Mouse (Mus musculus): ENCODE data around the gene Magi2. TPM values are rescaled to one million over a fixed set of nuclear protein-coding genes. Genes with fewer than 3 reads are reported as not detected.

Magi2 gene
- polyA plus RNA-seq, 1 experiment from 2014 or later, result 0.78 TPM

DNA sequence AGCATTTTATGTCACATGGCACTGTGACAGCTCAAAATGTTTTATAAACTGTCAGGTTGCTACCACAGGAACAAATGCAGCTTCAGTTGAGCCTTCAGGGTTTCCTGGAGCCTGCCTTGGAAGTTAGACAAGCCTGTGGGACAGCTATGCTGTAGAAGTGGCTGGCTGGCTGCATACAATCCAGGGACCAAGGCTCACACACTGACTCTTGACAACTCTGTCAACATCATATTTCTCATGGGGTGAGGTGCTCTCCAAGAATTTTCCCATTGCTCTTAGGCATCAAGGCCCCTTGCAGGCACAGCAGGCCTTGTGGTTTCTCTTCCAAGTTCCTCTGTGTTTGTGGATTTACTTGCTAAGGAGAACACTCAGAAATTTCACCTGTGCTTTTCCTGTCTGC lies 1107.7 kb downstream of the Magi2 start:
- DNase-seq (ENCODE audit: low spot score), result no peak

DNA sequence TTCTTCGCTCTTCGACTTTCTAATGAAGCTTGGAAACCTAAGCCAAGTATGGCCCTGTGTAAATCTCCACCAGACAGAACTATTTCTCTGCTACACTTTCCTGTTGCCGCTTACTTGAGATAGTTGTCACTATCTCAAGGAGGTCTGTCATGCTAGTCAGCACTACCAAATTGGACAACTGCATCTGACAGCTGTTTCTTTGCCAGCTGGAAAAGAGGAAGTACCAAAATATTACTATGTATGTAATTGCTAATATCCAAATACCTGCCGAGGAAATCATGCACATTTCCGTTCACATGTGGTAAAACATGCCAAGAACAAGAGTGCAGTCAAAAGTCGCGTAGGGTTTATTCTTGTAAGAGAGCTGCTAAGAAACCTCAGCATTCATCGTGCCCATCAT lies 1126.1 kb downstream of the Magi2 start:
- DNase-seq (ENCODE audit: low spot score), result no peak

DNA sequence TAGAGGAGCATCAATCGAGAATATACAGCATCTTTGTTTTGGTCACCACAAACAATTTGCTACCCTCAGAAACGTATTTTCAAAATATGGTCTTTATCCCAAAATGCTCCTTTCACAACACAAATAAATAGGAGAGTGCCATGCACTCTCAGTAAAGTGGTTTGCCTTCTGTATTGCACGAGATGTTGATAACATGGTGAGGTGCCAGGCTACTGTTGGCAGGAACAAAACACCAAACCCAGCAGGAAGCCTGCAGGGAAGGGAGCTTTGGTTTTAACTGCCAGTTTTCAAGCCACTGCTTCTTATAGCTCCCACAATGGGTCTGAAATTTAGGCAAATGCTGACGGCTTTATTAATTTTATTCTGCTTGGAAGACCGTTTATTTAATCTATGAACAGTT lies 1131.6 kb downstream of the Magi2 start:
- no peak for DNase-seq (ENCODE audit: low spot score)

DNA sequence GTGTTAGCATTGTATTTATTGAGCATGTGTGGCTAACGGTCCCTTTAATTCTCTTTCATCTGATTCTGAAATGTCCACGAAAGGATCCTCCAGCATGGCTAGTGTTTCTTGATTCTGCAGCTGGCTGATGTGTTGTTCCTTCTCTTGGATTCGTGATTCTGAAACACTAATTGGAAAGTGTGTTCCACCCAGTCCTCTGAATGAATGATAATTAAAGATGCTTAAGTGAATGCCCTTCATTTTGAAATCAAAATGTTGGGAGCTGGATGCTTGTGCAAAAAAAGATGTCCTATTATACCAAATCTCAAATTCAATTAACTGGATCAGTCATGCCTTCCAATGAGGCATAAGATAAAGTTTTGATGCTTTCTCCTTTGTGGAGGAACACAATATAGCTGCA lies 1132.2 kb downstream of the Magi2 start:
- no peak for DNase-seq (ENCODE audit: low spot score)

DNA sequence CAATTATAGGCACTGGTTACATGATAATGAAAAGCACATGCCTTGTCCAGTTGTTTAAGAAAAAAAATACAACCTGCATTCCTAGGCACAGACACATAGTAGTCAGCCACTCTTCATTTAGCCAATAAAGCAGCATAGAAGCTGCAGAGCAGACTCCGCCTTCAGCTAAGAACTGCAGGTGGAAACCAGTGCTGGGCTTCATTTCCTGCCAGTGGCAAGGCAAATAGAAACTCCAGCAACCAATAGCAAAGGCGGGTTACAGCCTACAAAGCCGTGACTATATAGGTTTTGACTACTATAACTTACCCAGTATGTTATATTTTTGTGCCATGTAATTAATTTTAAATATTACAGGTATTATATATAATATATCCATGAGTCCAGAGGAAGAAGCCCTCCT lies 1135.3 kb downstream of the Magi2 start:
- DNase-seq (ENCODE audit: low spot score), result peak; percentile 5

DNA sequence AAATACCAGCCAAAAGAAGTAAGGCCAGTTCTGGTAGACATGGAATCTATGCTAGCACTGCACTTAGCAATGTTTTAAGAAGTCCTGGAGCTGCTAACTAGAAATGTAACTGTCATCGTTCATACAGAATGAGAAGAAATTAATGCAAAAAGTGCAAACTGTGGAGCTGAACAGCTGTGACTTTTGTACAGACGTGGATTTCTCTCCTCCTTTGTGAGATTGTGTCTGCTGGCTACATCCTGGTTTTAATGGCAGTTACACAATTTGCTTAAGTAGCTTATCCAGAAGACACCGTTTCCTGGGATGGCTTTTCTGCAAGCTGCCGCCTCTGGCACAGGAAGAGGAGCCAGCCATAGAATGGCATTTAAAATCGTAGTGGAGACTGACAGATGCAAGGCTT lies 1136.4 kb downstream of the Magi2 start:
- no peak for DNase-seq (ENCODE audit: low spot score)

DNA sequence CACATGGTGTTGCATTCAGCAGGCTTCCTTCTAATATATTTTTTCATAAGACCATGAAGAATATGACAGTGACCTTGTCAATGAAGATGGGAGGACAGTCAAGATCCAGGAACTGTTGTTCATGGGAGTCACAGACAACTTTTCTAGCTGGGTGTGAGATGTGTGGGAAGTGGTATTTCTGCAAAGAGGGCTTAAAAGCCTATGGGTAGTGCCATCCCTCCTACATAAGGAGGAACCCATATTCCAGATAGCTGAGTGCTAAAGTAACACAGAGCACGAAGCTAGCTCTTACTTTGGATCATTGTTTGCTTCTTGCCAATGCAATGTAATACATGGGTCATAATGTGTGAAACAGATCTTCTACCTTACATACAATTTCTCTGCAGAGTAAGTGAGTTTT lies 1146.8 kb downstream of the Magi2 start:
- no peak for DNase-seq (ENCODE audit: low spot score)

DNA sequence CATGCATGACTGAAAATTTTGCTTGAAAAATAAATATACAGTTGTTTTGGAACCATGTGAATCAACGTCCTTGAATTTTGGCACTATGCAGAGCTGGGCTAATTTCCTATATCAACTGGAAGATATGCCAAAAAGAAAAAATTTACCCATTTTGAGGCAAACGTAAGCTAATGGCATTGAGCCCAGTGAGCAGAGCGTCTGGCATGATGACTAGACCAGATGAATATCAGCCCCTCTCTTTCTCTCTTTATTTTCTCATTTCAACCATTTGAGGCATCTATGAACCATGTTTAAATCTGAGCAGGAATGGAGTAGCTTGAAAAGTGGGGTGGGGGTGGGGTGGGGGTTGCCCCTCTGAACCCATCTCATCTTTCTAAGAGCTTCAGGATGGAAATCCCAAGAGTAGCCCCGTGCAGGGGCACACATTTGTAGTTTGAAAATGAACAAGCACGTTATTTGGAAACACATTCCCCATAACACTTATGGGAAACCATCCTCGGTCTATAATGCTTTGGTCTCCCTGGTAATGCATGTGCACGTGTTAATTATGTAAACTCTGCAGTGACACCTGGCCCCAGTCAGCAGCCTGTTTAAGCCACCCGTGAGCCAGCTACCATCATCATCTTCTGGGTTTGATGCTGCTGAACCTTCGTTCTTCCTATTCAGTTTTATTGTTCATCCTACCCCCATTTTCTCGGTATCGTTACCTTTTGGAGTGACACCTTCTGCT lies 1151.4 kb downstream of the Magi2 start:
- DNase-seq (ENCODE audit: low spot score), result no peak

DNA sequence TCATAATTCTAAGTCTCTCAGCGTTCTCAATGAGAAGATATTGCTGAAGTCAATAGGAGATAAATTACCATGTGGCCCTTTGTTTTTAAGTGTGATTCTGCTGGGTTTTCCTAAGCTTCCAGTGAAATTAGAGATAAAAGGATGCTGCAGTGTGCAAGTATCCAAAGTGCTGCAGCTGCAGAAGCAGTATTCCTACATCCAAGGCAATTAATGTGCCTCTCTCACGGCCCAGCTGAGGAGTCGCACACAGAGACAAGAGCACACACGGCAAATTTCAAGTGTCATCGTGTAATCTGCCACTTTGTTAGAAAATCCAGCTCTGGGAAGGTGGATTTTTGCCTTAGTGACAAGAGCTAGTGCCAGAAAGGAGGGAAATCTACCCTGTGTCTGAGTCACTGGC lies 1177.7 kb downstream of the Magi2 start:
- DNase-seq (ENCODE audit: low spot score), result no peak

DNA sequence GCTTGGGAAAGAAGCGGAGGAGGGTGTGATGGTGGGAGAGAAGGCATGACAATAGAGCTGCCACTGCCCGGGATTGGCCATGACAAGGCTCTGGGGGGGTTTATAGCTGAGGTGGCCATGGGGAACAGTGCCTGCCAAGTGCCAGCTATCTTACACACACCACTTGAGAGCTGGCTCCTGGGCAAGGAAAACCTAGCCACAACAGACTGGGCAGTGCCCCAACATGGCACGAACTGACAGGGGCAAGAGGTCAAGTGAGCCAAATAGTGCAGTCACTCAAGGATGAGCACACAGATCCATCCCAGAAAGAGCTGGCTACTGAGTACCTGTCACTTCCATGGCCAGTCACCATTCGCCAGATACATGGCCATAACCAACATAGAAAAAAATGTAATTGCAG lies 1179.8 kb downstream of the Magi2 start:
- DNase-seq (ENCODE audit: low spot score), result no peak

DNA sequence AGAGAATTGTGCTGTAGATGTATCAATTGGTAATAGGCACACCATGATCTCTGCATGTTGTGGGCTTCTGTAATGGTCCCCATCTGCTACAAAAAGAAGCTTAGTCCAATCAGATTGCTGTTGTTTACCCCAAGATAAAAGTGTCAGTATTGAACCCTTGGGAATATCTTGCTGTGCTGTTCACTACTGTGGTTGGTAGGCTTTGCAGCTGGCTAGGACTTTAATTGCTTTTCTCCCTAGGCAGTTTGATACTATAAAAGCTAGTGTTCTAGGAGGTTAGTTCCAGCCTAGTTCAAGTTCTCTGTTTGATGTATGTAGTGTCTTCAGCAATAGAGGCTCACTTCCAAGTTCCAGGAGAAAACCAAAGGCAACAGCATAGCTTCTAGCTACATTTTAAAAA lies 1188.5 kb downstream of the Magi2 start:
- DNase-seq (ENCODE audit: low spot score), result no peak

DNA sequence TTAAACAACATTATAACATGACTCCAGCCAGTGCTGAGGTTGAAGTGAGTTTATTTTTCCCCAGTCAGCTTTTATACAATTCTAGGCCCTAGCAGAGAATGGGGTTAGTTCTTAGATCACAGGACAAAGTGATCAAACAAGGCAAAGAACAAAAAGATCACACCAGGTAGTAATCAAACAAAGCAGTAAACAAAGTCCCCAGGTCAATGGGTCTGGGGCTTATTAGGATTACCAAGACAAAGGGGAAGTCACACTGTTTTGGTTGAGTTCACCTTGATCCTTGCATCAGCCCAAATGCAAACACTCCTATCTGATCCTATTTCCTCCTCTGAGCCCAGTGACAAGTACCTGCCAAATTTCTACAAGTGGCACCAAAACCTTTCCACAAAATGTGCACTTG lies 1190.5 kb downstream of the Magi2 start:
- DNase-seq (ENCODE audit: low spot score), result no peak

DNA sequence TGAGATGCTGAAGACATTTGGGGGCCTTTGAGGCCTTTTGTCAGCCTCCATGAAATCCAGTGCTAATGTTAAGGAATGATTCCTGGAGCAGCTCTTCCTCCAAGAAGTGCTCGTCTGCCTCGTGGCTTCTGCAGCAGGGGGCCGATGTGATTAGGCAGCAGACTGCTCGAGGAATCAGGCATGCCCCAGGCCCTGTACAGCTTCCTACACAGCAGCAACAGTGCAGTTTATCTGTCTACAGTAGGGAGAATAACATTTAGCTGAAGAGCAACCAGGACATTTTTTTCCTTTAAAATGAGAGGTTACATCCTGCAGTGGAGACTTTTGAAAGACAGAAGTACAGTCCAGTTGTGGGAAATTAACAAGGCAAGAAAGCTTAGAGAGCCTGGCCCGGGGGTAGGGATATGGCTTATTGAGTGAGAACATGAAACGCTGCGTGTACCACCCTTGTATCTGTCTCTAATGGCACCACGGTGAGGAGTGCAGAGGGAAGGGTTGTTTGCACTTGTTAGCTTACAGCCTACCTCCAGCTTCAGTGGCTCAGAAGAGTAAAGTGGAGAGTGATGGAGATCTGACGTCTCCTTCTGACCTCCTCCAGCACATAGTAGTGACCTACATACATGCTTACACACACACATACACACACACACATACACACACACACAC lies 1205.4 kb downstream of the Magi2 start:
- no peak for DNase-seq (ENCODE audit: low spot score)

DNA sequence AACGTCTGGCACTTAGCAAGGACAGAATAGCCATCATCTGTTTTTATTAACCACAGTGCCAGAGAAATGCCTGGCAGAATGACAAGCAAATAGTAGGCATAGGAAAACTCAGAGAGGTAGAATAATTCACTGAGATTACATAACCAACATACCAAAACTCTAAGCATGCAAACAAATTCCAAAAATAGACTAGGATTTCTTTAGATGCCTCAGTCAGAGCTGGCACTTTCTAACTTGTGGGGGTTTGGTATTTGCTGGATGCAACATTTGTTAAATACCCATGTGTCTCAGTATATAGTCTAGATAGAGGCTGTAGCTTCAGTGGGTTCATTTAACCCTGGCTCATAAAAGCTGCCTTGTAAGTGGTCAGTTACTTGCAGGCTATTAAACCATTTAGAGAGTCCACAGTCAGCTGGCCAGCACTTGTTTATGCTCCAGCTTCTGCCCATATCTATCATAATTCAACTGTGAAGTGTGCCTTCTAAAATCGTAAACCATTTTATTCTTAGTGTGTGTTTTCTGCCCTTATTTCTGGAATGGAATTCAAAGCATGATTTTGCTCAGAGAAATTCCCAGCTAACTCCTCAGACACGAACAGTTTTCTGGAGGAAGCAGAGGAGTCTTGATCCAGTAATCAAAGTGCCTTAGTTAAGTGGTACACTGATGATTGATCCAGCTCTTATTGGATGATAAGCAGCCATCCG lies 1219.8 kb downstream of the Magi2 start:
- DNase-seq (ENCODE audit: low spot score), result no peak

DNA sequence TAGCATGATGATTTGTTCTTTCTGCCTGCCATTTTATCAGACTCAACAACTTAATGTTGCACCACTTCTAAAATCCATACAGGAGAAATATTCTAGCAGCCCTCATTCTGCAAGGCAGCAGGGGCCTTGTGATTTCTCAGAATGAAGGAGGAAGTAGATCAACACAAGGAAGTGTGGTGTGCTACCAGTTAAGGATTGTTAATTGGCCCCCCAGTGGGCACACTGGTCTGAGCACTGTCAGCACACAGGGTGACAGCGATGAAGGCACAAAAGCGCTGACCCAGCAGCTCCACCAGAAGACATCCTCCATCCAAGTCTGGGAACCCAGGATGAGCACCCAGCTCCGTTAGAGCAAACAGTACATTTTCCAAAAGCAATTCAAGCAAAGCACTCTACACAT lies 1229.3 kb downstream of the Magi2 start:
- DNase-seq (ENCODE audit: low spot score), result no peak

DNA sequence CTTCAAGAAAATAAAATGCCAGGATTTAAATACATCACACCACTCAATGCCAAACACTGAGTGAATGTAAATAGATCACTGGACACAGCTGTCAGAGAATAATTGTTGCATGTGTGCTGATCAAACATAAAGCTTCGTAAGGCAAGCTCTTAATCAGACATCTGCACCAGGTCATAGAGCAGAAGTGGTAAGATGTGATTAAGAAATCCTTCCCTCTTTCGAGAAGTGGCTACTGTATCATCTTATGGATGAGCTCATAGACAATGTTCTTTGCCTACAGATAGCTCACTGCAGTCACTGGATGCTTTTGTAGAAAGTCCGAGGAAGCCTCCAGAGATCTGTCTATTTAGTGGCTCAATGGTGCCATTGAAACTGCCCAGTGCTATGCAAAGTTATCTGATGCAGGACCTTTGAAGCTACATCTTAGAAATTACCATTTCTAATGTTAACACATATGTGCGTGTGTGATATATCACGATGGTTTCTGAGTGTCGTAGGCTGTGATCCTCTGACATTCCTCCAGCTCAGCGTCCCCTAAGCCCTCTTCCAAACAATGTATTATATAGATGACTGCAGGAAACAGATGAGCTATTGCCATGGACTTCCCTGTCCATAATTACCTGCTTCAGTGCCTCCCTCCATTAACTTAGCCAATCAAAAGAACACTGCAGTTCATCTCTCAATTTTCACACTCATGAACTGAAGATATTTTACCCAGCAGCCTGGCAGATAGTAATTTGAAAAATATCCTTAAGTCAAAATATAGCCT lies 1231.1 kb downstream of the Magi2 start:
- DNase-seq (ENCODE audit: low spot score), result no peak

DNA sequence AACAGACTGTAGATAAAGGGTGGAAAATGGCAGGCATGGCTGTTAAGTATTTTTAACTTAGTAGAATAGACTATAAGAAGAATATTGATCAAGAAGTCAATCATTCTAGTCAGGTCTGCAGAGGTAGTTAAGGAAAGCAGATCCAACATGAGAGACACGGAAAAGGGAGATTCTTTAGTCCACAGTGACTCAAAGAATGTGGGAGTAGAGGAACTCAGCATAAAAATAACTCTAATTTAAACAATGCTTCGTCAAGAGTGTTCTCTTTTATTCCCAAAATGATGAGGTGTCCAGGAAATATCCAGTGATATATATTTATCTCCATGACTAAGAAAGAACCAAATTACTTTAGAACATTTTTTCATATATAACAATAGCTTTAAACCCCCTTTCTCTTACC lies 1234.9 kb downstream of the Magi2 start:
- no peak for DNase-seq (ENCODE audit: low spot score)

DNA sequence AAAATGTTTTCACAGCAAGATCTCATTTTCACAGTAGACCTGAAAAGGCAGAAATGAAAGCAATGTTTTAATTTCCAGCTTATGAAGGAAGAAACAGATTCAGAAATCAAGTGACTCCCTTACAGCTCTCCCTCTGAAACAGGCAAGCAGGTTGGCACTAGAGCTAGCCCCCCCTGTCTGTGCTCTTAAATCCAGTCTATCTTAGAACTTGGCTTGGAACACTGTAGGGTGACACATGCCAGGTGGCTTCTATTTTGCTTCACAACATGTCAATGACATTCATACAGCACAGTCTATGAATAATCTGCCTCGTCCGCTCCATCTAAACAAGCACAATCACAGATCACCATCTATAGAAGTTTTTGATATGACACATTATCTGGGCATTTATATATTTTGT lies 1235.5 kb downstream of the Magi2 start:
- DNase-seq (ENCODE audit: low spot score), result no peak

DNA sequence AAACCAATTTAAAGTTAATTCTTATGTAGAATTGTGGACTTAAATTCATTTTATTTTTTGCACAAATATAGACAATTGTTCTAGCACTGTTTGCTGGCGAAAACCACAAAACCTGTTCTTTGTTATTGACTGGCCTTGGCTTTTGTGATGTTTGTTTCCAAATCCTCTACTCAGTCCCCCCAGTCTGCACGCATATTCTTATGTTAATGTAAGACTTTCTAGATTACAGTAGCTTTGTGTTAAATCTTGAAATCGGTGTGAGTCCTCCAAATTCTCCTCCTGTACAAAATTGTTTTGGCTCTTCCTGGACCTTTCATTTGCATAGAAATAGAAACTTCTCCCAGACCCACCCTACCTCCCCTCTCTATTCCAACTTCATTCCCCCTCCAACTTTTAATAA lies 1242.9 kb downstream of the Magi2 start:
- no peak for DNase-seq (ENCODE audit: low spot score)

DNA sequence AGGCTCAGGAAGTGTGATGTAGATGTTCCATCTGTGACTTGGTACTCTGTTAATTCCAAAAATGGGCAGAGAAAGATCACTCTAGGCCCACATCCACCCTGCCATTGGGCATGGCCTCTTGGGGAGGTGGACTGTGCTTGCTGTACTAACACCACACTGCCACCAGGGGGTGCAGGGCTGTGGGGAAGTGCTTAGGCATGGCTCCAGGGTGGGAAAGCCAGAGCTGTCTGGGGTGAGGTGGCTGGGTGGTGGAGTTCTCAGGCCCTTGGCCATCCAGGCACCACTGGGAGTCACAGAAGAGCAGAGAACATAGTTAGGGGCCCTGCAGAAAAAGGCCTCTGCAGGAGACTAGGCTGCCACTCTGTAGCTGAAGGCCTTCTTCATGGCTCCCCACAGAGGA lies 1243.6 kb downstream of the Magi2 start:
- peak; percentile 44 for DNase-seq (ENCODE audit: low spot score)

DNA sequence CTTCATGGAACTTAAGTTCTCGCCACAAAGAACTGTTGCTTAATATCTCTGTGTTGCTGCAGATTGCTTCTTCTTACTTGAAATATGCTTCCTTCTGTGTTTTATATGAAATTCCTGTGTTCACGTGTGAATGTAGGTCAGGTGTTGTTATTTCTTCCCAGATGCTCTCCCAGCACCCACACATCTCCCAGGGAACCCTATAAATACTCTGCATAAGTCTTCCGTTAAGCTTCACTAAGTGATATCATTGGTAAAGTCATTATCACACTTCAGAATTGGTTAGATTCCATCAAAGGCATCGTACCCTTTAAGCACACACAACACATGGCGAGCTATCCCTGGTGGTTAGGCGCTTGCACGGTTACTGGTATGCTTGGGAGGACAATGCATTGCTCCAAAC lies 1257.7 kb downstream of the Magi2 start:
- DNase-seq (ENCODE audit: low spot score), result no peak

DNA sequence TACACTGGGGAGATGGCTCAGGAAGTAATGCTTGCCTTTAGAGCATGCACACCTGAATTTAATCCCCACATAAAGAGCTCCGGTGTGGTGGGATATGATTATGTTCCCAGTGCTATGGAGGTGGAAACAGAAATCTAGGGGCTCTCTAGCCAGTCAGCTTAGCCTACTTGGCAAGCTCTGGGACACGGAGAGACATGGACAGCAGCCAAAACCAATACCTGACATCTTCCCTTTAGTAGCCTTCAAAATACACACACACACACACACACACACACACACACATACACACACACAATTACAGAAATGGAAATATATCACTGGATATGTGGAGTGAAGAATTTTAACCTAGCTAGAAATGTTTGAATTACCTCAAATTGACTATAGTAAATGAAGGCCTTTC lies 1265.1 kb downstream of the Magi2 start:
- DNase-seq (ENCODE audit: low spot score), result no peak

Measured in thymus, postnatal 0 days (tissue).